Mouse (Mus musculus) C2C12 (cell line): ENCODE measurements at regions not wholly inside any gene's neighbourhood (a gene's known extent, or its start where the extent isn't known, plus 50 kb on each side); places are given as distances from the start of the nearest gene placed in this dataset.

Experiments used
- CEBPB ChIP-seq: IDR thresholded peaks from one replicate; pipeline ENCODE4 v1.6.1; 2011; ENCODE audit warnings: low read depth, mild to moderate bottlenecking, control low read depth, moderate library complexity
- CTCF ChIP-seq: IDR thresholded peaks from one replicate; pipeline ENCODE4 v1.5.1; 2011; ENCODE audit not compliant: control insufficient read depth, insufficient read depth, insufficient read length

GRCm38 (mm10) chr9:113340838-113341237 is 367.2 kb downstream of the Pdcd6ip start:
- TF ChIP-seq CTCF (no peak), CEBPB (no peak)
